Comparison of ENCODE assay signal across 8 mouse cellular contexts in genomic region chr4:126301584-126302309, GRCm38 (mm10). TPM values are rescaled to one million over a fixed set of nuclear protein-coding genes. Genes with fewer than 3 reads are reported as not detected.
DNase-seq lines count a peak whose midpoint lies in the region; ATAC-seq and TF ChIP-seq lines count a peak whose summit lies in the region.

No protein-coding gene starts in this region.

- WGBS in limb, embryonic 15.5 days, result 9% methylated on average over 27 of the region's 27 CpGs

- no peaks in the 10 kb centered on the region for H3K9me3 ChIP-seq in limb, embryonic 15.5 days

- TF ChIP-seq POLR2A in embryonic fibroblast, embryonic 13.5 days (IDR thresholded peaks at IDR 0.05; ENCODE audit: low read depth, low read length), result no peak

- H3K36me3 ChIP-seq in limb, embryonic 15.5 days, result peaks cover 5% of the 10 kb centered on the region; the same call in 1 of the 2 replicates

- peak overlapping the region; percentile 77 for H3K4me2 ChIP-seq in limb, embryonic 15.5 days

- peaks cover 40% of the 10 kb centered on the region for H3K27me3 ChIP-seq in limb, embryonic 15.5 days

- H3K4me1 ChIP-seq in embryonic fibroblast, embryonic 13.5 days (ENCODE audit: control insufficient read depth, insufficient read depth, low read length), result peaks cover 3% of the 10 kb centered on the region
- peaks cover 41% of the 10 kb centered on the region for H3K4me1 ChIP-seq in limb, embryonic 15.5 days

- H3K4me3 ChIP-seq in embryonic fibroblast, embryonic 13.5 days (ENCODE audit: insufficient read depth, low read length), result no peak overlapping the region
- peak overlapping the region; percentile 38 for H3K4me3 ChIP-seq in limb, embryonic 15.5 days

- H3K9ac ChIP-seq in limb, embryonic 15.5 days, result 0 out of 2 replicates have a peak overlapping the region, but pooled peaks have one; percentile 35

- no peak for ATAC-seq in limb, embryonic 15.5 days (ENCODE audit: insufficient number of reproducible peaks, low FRiP score, low TSS enrichment, low read depth)
- no peak for ATAC-seq in activated CD4-positive, CD25-positive, alpha-beta regulatory T cell, adult 4 months

- no peak for TF ChIP-seq CTCF in embryonic fibroblast, embryonic 13.5 days (IDR thresholded peaks at IDR 0.05; ENCODE audit: borderline replicate concordance, insufficient read depth, low read length)

- peak overlapping the region; percentile 7; the same call in 1 of the 2 replicates for H3K27ac ChIP-seq in embryonic fibroblast, embryonic 13.5 days (ENCODE audit: insufficient read depth, low read length)
- H3K27ac ChIP-seq in limb, embryonic 15.5 days, result peak overlapping the region; percentile 86

- DNase-seq in urinary bladder, adult 2 months (ENCODE audit: low spot score), result peak; percentile 19
- DNase-seq in urinary bladder, postnatal 4 days (ENCODE audit: low spot score in 2 of 2), result no peak
- no peak for DNase-seq in left cerebral cortex, adult 18-20 months (ENCODE audit: low spot score in 2 of 2)
- no peak for DNase-seq in layer of hippocampus, adult 11-12 months (ENCODE audit: low spot score)
- DNase-seq in B cell, adult 2 months, result no peak

RNA-seq across cellular contexts. Expression of gene Col8a2, which starts 15.2 kb away (rescaled TPM):
- polyA plus RNA-seq in urinary bladder, adult 2 months (2012; rRNA removed), result 17.6 and 22.6 TPM in 2 replicates
- 7.7 and 40.4 TPM in 2 replicates for polyA plus RNA-seq in embryonic fibroblast, embryonic 13.5 days (2011; ENCODE audit: insufficient read length, low read depth, missing spikeins)
- 71.2 and 79.7 TPM in 2 replicates for polyA plus RNA-seq in limb, embryonic 15.5 days (2015; fragmentation: Nextera tagmentation; extraction: Ambion mirVana)
- polyA plus RNA-seq in activated CD4-positive, CD25-positive, alpha-beta regulatory T cell, adult 4 months (2017; shearing (Covaris generic)), result not detected
- total RNA-seq in left cerebral cortex, adult 18-20 months (2021), result 1 to 10 TPM; 1.7 to 2.8 TPM

RNA-seq across cellular contexts. Expression of gene Adprhl2, which starts 19.8 kb away (rescaled TPM):
- polyA plus RNA-seq in urinary bladder, adult 2 months (2012; rRNA removed), result 42.3 and 48.2 TPM in 2 replicates
- 15.9 and 16.7 TPM in 2 replicates for polyA plus RNA-seq in embryonic fibroblast, embryonic 13.5 days (2011; ENCODE audit: insufficient read length, low read depth, missing spikeins)
- polyA plus RNA-seq in limb, embryonic 15.5 days (2015; fragmentation: Nextera tagmentation; extraction: Ambion mirVana), result 79.2 and 82.9 TPM in 2 replicates
- 10 to 100 TPM; 12.4 to 26.1 TPM for polyA plus RNA-seq in activated CD4-positive, CD25-positive, alpha-beta regulatory T cell, adult 4 months (2017; shearing (Covaris generic))
- 10 to 100 TPM; 28.6 to 30.9 TPM for total RNA-seq in left cerebral cortex, adult 18-20 months (2021)

RNA-seq across cellular contexts. Expression of gene Tekt2, which starts 23.7 kb away (rescaled TPM):
- polyA plus RNA-seq in urinary bladder, adult 2 months (2012; rRNA removed), result 25.8 and 40.1 TPM in 2 replicates
- 3.1 and 3.9 TPM in 2 replicates for polyA plus RNA-seq in embryonic fibroblast, embryonic 13.5 days (2011; ENCODE audit: insufficient read length, low read depth, missing spikeins)
- polyA plus RNA-seq in limb, embryonic 15.5 days (2015; fragmentation: Nextera tagmentation; extraction: Ambion mirVana), result 15.9 and 16.6 TPM in 2 replicates
- under 1 TPM in 1 of 2 experiments, not detected in 1; 0.33 TPM for polyA plus RNA-seq in activated CD4-positive, CD25-positive, alpha-beta regulatory T cell, adult 4 months (2017; shearing (Covaris generic))
- 1 to 10 TPM; 1.0 to 1.1 TPM for total RNA-seq in left cerebral cortex, adult 18-20 months (2021)

RNA-seq across cellular contexts. Expression of gene Trappc3, which starts 39.6 kb away (rescaled TPM):
- 85.7 and 101 TPM in 2 replicates for polyA plus RNA-seq in urinary bladder, adult 2 months (2012; rRNA removed)
- polyA plus RNA-seq in embryonic fibroblast, embryonic 13.5 days (2011; ENCODE audit: insufficient read length, low read depth, missing spikeins), result 96.6 and 102 TPM in 2 replicates
- 120 and 128 TPM in 2 replicates for polyA plus RNA-seq in limb, embryonic 15.5 days (2015; fragmentation: Nextera tagmentation; extraction: Ambion mirVana)
- 10 to 100 TPM; 57.1 to 80.8 TPM for polyA plus RNA-seq in activated CD4-positive, CD25-positive, alpha-beta regulatory T cell, adult 4 months (2017; shearing (Covaris generic))
- total RNA-seq in left cerebral cortex, adult 18-20 months (2021), result 10 to 100 TPM; 84.5 to 87.3 TPM

RNA-seq across cellular contexts. Expression of gene Map7d1, which starts 45.6 kb away (rescaled TPM):
- polyA plus RNA-seq in urinary bladder, adult 2 months (2012; rRNA removed), result 103 and 127 TPM in 2 replicates
- polyA plus RNA-seq in embryonic fibroblast, embryonic 13.5 days (2011; ENCODE audit: insufficient read length, low read depth, missing spikeins), result 83.0 and 98.9 TPM in 2 replicates
- polyA plus RNA-seq in limb, embryonic 15.5 days (2015; fragmentation: Nextera tagmentation; extraction: Ambion mirVana), result 46.5 and 50.3 TPM in 2 replicates
- polyA plus RNA-seq in activated CD4-positive, CD25-positive, alpha-beta regulatory T cell, adult 4 months (2017; shearing (Covaris generic)), result 1 to 10 TPM; 6.7 to 7.4 TPM
- total RNA-seq in left cerebral cortex, adult 18-20 months (2021), result 100 to 1,000 TPM; 251 to 254 TPM
